Mouse (Mus musculus): ENCODE data around the gene Nfkb1.

Gene Nfkb1

GRCm38 (mm10) chr3:135631096-135631457 lies 60.3 kb downstream of the Nfkb1 start:
- DNase-seq (ENCODE audit: low spot score in 2 of 2) = peak in 1 of 2 experiments; percentile 28

GRCm38 (mm10) chr3:135630430-135631095 lies 60.8 kb downstream of the Nfkb1 start:
- no peak for DNase-seq (ENCODE audit: low spot score in 2 of 2)

- DNase-seq (ENCODE audit: low spot score in 2 of 2) = no peak
Observed at GRCm38 (mm10) chr3:135629830-135630355, 61.5 kb downstream of the Nfkb1 start.

- peak in 1 of 2 experiments; percentile 62 for DNase-seq (ENCODE audit: low spot score in 2 of 2)
Observed at GRCm38 (mm10) chr3:135628706-135629169, 62.6 kb downstream of the Nfkb1 start.

- no peak for DNase-seq (ENCODE audit: low spot score in 2 of 2)
Observed at GRCm38 (mm10) chr3:135628000-135628705, 63.2 kb downstream of the Nfkb1 start.

- no peak for DNase-seq (ENCODE audit: low spot score in 2 of 2)
Observed at GRCm38 (mm10) chr3:135625290-135625689, 66.1 kb downstream of the Nfkb1 start.

GRCm38 (mm10) chr3:135616730-135617129 lies 74.6 kb downstream of the Nfkb1 start:
- no peak for DNase-seq (ENCODE audit: low spot score in 2 of 2)

GRCm38 (mm10) chr3:135614376-135614775 lies 77.0 kb downstream of the Nfkb1 start:
- no peak for DNase-seq (ENCODE audit: low spot score in 2 of 2)

- DNase-seq (ENCODE audit: low spot score in 2 of 2) = no peak
Observed at GRCm38 (mm10) chr3:135610221-135610620, 81.1 kb downstream of the Nfkb1 start.

- peak in 1 of 2 experiments; percentile 58 for DNase-seq (ENCODE audit: low spot score in 2 of 2)
Observed at GRCm38 (mm10) chr3:135607660-135608473, 83.5 kb downstream of the Nfkb1 start.

- DNase-seq (ENCODE audit: low spot score in 2 of 2) = no peak
Observed at GRCm38 (mm10) chr3:135607021-135607420, 84.3 kb downstream of the Nfkb1 start.

- no peak for DNase-seq (ENCODE audit: low spot score in 2 of 2)
Observed at GRCm38 (mm10) chr3:135606592-135606991, 84.8 kb downstream of the Nfkb1 start.

- no peak for DNase-seq (ENCODE audit: low spot score in 2 of 2)
Observed at GRCm38 (mm10) chr3:135605474-135605873, 85.9 kb downstream of the Nfkb1 start.

GRCm38 (mm10) chr3:135604626-135605417 lies 86.5 kb downstream of the Nfkb1 start:
- no peak for DNase-seq (ENCODE audit: low spot score in 2 of 2)

- peak in 1 of 2 experiments; percentile 55 for DNase-seq (ENCODE audit: low spot score in 2 of 2)
Observed at GRCm38 (mm10) chr3:135602731-135603130, 88.6 kb downstream of the Nfkb1 start.

GRCm38 (mm10) chr3:135598355-135598754 lies 93.0 kb downstream of the Nfkb1 start:
- no peak for DNase-seq (ENCODE audit: low spot score in 2 of 2)

GRCm38 (mm10) chr3:135597014-135597413 lies 94.3 kb downstream of the Nfkb1 start:
- DNase-seq (ENCODE audit: low spot score in 2 of 2) = no peak

- DNase-seq (ENCODE audit: low spot score in 2 of 2) = peak; percentile 75 to 82
Observed at GRCm38 (mm10) chr3:135594238-135594917, 97.0 kb downstream of the Nfkb1 start.

- no peak for DNase-seq (ENCODE audit: low spot score in 2 of 2)
Observed at GRCm38 (mm10) chr3:135592011-135592410, 99.3 kb downstream of the Nfkb1 start.

- no peak for DNase-seq (ENCODE audit: low spot score in 2 of 2)
Observed at GRCm38 (mm10) chr3:135591376-135591775, 100.0 kb downstream of the Nfkb1 start.

GRCm38 (mm10) chr3:135590471-135590870 lies 100.9 kb downstream of the Nfkb1 start:
- peak in 1 of 2 experiments; percentile 50 for DNase-seq (ENCODE audit: low spot score in 2 of 2)

Measured in natural killer cell, adult 2 months (primary cell).